Mouse (Mus musculus) heart, embryonic 16.5 days (tissue): ENCODE data around the gene Tpx2. TPM values are rescaled to one million over a fixed set of nuclear protein-coding genes. Genes with fewer than 3 reads are reported as not detected.

ENCODE experiments used
- ATAC-seq: fragments of 200-750 bp; cut with Nextera tagmentation; replicated peaks from 2 replicates; pipeline ENCODE4 v1.8.0; 2017; ENCODE audit warnings: moderate number of reproducible peaks; ENCODE audit not compliant: insufficient read depth, low FRiP score; ENCODE audit errors: extremely low read depth
- H3K27ac ChIP-seq: fragments of 300-500 bp; sonication (generic); 2 replicates; pipeline ENCODE4 v1.5.1; 2014; ENCODE audit warnings: mild to moderate bottlenecking, low read length, control low read depth, moderate library complexity
- H3K27me3 ChIP-seq: fragments of 300-500 bp; sonication (generic); 2 replicates; pipeline ENCODE4 v1.6.1; 2014; ENCODE audit warnings: low read length, mixed read lengths; ENCODE audit not compliant: control insufficient read depth, insufficient read depth
- H3K36me3 ChIP-seq: fragments of 300-500 bp; sonication (generic); 2 replicates; pipeline ENCODE4 v1.6.1; 2014; ENCODE audit not compliant: control insufficient read depth, insufficient read depth
- H3K4me1 ChIP-seq: fragments of 300-500 bp; sonication (generic); 2 replicates; pipeline ENCODE4 v1.6.1; 2014; ENCODE audit warnings: low read length, mixed read lengths; ENCODE audit not compliant: control insufficient read depth, insufficient read depth
- H3K4me2 ChIP-seq: fragments of 300-500 bp; sonication (generic); 2 replicates; pipeline ENCODE4 v1.6.1; 2014; ENCODE audit warnings: low read depth, mild to moderate bottlenecking, control low read depth, low read length
- H3K4me3 ChIP-seq: fragments of 300-500 bp; sonication (generic); 2 replicates; pipeline ENCODE4 v1.5.1; 2014; ENCODE audit warnings: mild to moderate bottlenecking, control low read depth, low read length
- H3K9ac ChIP-seq: fragments of 300-500 bp; sonication (generic); 2 replicates; pipeline ENCODE4 v1.6.1; 2014; ENCODE audit warnings: low read length, control low read depth
- H3K9me3 ChIP-seq: fragments of 300-500 bp; sonication (generic); replicated peaks from 2 replicates; pipeline ENCODE4 v1.6.1; 2016; ENCODE audit warnings: low read length; ENCODE audit not compliant: control insufficient read depth
- WGBS: fragments of 180-500 bp; shearing (Covaris S2); extraction: QIAGEN DNeasy Blood & Tissue Kit; methylation state at CpG from one replicate; pipeline ENCODE4 v1.1.7; 2014; 5-methylcytosine and 5-hydroxymethylcytosine counted together
- polyA plus RNA-seq: library from polyadenylated mRNA; unstranded; fragments of >200 nt; fragmentation: Nextera tagmentation; extraction: Ambion mirVana; gene quantifications from 2 replicates; pipeline ENCODE4 v1.2.1, GENCODE M21; 2015

Gene Tpx2
- polyA plus RNA-seq, 1 experiment from 2014 or later, result 55.1 TPM

GRCm38 (mm10) chr2:152839256-152839655 is 8.5 kb upstream of the Tpx2 start:
- ATAC-seq, result no peak

DNA sequence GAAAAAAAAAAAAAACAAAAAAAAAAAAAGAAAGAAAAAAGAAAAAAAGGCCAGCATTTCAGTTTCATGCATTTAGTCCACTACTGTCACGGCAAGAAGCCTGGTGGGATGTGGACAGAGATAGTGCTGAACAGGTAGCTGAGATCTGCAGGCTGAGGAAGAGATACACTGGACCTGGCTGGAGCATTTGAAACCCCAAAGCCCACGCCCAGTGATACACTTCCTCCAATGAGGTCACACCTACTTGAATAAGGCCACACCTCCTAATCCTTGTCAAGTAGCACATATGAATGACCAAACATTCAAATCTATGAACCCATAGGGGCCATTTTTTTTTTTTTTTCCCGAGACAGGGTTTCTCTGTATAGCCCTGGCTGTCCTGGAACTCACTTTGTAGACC is 5.0 kb upstream of the Tpx2 start:
- Histone ChIP-seq H3K27ac (no peak overlapping the region), H3K9me3 (no peaks in the 10 kb centered on the region), H3K9ac (no peak overlapping the region), H3K4me2 (no peak overlapping the region), H3K36me3 (no peaks in the 10 kb centered on the region), H3K4me1 (0 out of 2 replicates have a peak, but pooled peaks cover 2% of the 10 kb centered on the region), H3K27me3 (no peaks in the 10 kb centered on the region), H3K4me3 (no peak overlapping the region)
- 62% methylated on average over 3 of the region's 3 CpGs for WGBS
- ATAC-seq, result no peak

More at GRCm38 (mm10) chr2:152839256-152839655, 8.5 kb upstream of the Tpx2 start:
- WGBS, result 70% methylated on average over 2 of the region's 2 CpGs
- no peaks in the 10 kb centered on the region for H3K4me1 ChIP-seq
- no peak overlapping the region for H3K4me3 ChIP-seq
- H3K9ac ChIP-seq, result no peak overlapping the region
- no peaks in the 10 kb centered on the region for H3K9me3 ChIP-seq
- no peaks in the 10 kb centered on the region for H3K36me3 ChIP-seq
- no peaks in the 10 kb centered on the region for H3K27me3 ChIP-seq
- no peak overlapping the region for H3K27ac ChIP-seq
- no peak overlapping the region for H3K4me2 ChIP-seq

GRCm38 (mm10) chr2:152847057-152847814 is 528 bp upstream of the Tpx2 start:
- ATAC-seq, result no peak
- H3K9ac ChIP-seq, result no peak overlapping the region
- H3K27ac ChIP-seq, result no peak overlapping the region
- no peaks in the 10 kb centered on the region for H3K27me3 ChIP-seq
- WGBS, result 15% methylated on average over 3 of the region's 3 CpGs
- H3K36me3 ChIP-seq, result no peaks in the 10 kb centered on the region; the same call in 1 of the 2 replicates
- peaks cover 15% of the 10 kb centered on the region for H3K4me1 ChIP-seq
- H3K4me2 ChIP-seq, result peak overlapping the region; percentile 65
- H3K9me3 ChIP-seq, result no peaks in the 10 kb centered on the region
- H3K4me3 ChIP-seq, result peak overlapping the region; percentile 68

DNA sequence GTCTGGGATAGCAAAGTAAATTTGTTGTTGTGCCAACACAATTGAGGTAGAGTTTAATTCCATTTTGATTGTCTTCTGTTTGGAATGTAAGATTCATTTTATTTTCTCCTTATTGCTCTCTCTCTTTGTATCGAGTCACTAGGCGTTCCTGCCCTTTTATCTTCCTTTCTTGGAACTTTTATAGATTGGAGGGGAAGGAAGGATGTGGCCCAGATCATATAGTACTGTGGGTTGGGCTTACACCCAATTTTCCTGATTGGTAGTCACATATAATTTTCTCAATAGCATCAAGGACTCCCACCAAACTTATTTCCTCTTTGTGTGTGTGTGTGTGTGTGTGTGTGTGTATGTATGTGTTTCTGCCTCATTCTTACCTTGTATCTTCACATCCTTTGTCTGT is 702 bp downstream of the Tpx2 start:
- no peaks in the 10 kb centered on the region for H3K9me3 ChIP-seq
- peak overlapping the region; percentile 78 for H3K27ac ChIP-seq
- peaks cover 5% of the 10 kb centered on the region; the same call in 1 of the 2 replicates for H3K36me3 ChIP-seq
- ATAC-seq, result no peak
- no peaks in the 10 kb centered on the region for H3K27me3 ChIP-seq
- H3K4me1 ChIP-seq, result peaks cover 15% of the 10 kb centered on the region
- 3% methylated on average over 2 of the region's 2 CpGs for WGBS
- peak overlapping the region; percentile 80 for H3K9ac ChIP-seq
- H3K4me2 ChIP-seq, result peak overlapping the region; percentile 64
- peak overlapping the region; percentile 68 for H3K4me3 ChIP-seq

DNA sequence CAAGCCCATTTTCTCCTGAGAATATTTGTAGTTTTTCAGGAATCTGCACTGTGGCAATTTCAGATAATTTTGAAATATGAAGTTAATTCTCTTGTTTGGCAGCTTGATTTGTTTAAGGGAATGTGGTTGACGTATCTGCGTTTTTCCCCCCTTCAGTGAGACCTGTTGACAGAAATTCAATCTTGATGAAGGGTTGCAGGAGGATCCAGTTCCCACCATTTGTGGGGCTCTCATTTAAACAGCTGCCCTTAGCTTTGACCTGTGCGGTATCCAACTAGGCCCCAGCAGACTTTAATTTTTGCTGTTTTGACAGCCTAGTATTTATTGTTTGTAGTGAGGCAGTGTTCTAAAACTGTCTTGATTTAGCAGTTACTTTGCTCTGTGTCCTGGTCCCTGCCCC is 11.7 kb downstream of the Tpx2 start:
- no peak for ATAC-seq
- WGBS, result 62% methylated on average over 3 of the region's 3 CpGs
- peaks cover 32% of the 10 kb centered on the region for H3K36me3 ChIP-seq
- H3K27me3 ChIP-seq, result no peaks in the 10 kb centered on the region
- no peak overlapping the region for H3K4me2 ChIP-seq
- H3K9ac ChIP-seq, result no peak overlapping the region
- no peak overlapping the region for H3K4me3 ChIP-seq
- H3K4me1 ChIP-seq, result no peaks in the 10 kb centered on the region
- no peak overlapping the region for H3K27ac ChIP-seq
- no peaks in the 10 kb centered on the region for H3K9me3 ChIP-seq

DNA sequence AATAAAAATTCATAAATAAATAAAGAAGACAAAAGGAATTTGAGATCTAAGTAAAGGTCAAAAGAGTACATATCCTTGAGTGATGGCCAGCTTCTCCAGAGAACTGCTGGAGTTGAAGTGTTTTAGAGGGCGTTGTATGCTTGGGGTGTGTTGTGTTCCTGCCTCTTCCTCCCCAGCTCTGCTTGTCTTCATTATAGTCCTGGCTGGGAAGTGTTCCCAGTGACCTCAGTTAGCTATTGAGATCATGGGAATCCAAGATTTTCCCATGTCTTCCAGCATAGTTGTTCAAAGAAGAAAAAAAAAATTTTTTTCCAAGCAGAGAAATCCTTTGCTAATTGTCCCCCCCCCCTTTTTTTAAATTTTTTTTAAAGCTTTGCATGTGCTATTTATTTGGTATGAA is 14.1 kb downstream of the Tpx2 start:
- Histone ChIP-seq H3K27me3 (no peaks in the 10 kb centered on the region), H3K4me1 (no peaks in the 10 kb centered on the region), H3K27ac (no peak overlapping the region), H3K9me3 (no peaks in the 10 kb centered on the region), H3K9ac (no peak overlapping the region), H3K4me2 (no peak overlapping the region), H3K4me3 (no peak overlapping the region), H3K36me3 (peaks cover 23% of the 10 kb centered on the region)
- ATAC-seq, result no peak
- WGBS, result 83% methylated on average over 1 of the region's 1 CpGs

DNA sequence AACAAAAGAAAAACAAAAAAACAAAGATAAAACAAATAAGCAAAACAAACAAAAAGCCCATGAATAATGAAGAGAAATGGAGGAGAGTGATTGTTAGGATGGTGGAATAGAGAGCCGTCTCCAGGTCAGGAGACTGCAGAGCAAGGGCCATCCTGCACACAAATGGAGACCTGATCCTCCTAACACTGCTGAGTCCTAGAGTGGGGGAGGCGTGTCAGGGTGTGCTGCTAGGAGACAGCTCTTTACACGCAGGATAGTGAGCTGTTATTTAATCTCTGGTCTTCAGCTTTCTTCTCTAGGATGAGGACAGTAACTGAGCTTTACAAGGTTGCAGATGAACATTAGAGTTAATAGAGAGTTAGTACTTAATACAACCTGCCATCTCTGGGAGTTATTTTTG is 14.9 kb downstream of the Tpx2 start:
- 74% methylated on average over 3 of the region's 3 CpGs for WGBS
- H3K4me1 ChIP-seq, result no peaks in the 10 kb centered on the region
- no peaks in the 10 kb centered on the region for H3K9me3 ChIP-seq
- H3K4me3 ChIP-seq, result no peak overlapping the region
- no peak overlapping the region for H3K9ac ChIP-seq
- peaks cover 20% of the 10 kb centered on the region for H3K36me3 ChIP-seq
- no peaks in the 10 kb centered on the region for H3K27me3 ChIP-seq
- no peak for ATAC-seq
- no peak overlapping the region for H3K27ac ChIP-seq
- no peak overlapping the region for H3K4me2 ChIP-seq

DNA sequence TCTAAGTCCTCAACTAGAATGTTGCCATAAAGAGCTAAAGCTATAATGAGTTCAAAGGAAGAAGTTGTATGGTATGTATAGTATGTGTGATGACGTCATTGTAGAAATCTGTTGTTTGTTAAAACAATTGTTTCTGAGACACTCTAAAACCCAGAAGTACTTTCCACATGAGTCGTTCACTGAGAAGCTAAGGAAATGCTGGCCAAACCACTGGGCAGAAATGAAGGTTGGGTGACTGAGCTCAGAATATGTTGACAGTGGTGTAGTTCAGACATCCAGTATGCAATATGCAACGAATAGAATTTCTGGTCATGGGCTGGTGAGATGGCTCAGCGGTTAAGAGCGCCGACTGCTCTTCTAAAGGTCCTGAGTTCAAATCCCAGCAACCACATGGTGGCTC is 15.6 kb downstream of the Tpx2 start:
- Histone ChIP-seq H3K4me1 (no peaks in the 10 kb centered on the region), H3K4me2 (no peak overlapping the region), H3K27me3 (no peaks in the 10 kb centered on the region), H3K9ac (no peak overlapping the region), H3K4me3 (no peak overlapping the region), H3K9me3 (no peaks in the 10 kb centered on the region), H3K27ac (no peak overlapping the region), H3K36me3 (peaks cover 18% of the 10 kb centered on the region)
- no peak for ATAC-seq
- 87% methylated on average over 6 of the region's 6 CpGs for WGBS

DNA sequence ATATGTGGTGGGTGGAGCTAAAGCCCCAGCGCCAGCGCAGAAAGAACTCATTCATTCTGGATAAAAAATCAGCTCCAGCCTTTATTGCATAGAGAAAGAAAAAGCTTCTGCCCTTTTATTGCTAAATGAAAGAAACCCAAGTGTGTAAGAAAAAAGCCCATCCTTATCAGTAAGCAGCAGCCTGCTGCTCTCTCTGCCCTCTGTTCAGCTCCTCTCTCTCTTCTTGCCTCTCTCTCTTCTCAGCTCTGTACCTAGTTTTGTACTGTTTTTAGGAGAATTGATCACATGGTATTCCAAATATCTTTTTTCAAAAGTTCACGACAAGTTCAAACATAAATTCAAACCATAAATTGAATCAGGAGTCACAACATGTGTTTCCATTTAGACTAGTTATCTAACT is 30.5 kb downstream of the Tpx2 start:
- Histone ChIP-seq H3K4me2 (no peak overlapping the region), H3K4me1 (no peaks in the 10 kb centered on the region), H3K4me3 (no peak overlapping the region), H3K27ac (no peak overlapping the region), H3K36me3 (peaks cover 62% of the 10 kb centered on the region), H3K27me3 (no peaks in the 10 kb centered on the region), H3K9me3 (no peaks in the 10 kb centered on the region), H3K9ac (no peak overlapping the region)
- WGBS, result 93% methylated on average over 3 of the region's 3 CpGs
- ATAC-seq, result no peak
